Mouse (Mus musculus) hindbrain, embryonic 16.5 days (tissue): ENCODE results near the gene Alkbh8. TPM values are rescaled to one million over a fixed set of nuclear protein-coding genes. Genes with fewer than 3 reads are reported as not detected.
"Not testable (repeated sequence)": the region's sequence is repeated elsewhere in the genome, so short reads cannot be mapped to it uniquely, and the experiment has no call there.

Experiments
- ATAC-seq: fragments of 200-750 bp; cut with Nextera tagmentation; 2 replicates; pipeline ENCODE4 v1.8.0; 2017; ENCODE audit warnings: moderate TSS enrichment, moderate library complexity
- H3K27ac ChIP-seq: fragments of 300-500 bp; sonication (generic); 2 replicates; pipeline ENCODE4 v1.5.1; 2014; ENCODE audit warnings: low read depth, mild to moderate bottlenecking, control low read depth, low read length, moderate library complexity
- H3K27me3 ChIP-seq: fragments of 300-500 bp; sonication (generic); replicated peaks from 2 replicates; pipeline ENCODE4 v1.6.1; 2014; ENCODE audit warnings: low read length; ENCODE audit not compliant: control insufficient read depth, insufficient read depth
- H3K36me3 ChIP-seq: fragments of 300-500 bp; sonication (generic); 2 replicates; pipeline ENCODE4 v1.6.1; 2014; ENCODE audit warnings: mild to moderate bottlenecking, low read length, moderate library complexity, mixed read lengths; ENCODE audit not compliant: control insufficient read depth, insufficient read depth
- H3K4me1 ChIP-seq: fragments of 300-500 bp; sonication (generic); 2 replicates; pipeline ENCODE4 v1.6.1; 2014; ENCODE audit warnings: low read depth, low read length; ENCODE audit not compliant: control insufficient read depth, insufficient read depth
- H3K4me2 ChIP-seq: fragments of 300-500 bp; sonication (generic); 2 replicates; pipeline ENCODE4 v1.6.1; 2014; ENCODE audit warnings: mild to moderate bottlenecking, low read length, control low read depth, moderate library complexity
- H3K4me3 ChIP-seq: fragments of 300-500 bp; sonication (generic); 2 replicates; pipeline ENCODE4 v1.5.1; 2014; ENCODE audit warnings: mild to moderate bottlenecking, low read length, control low read depth, moderate library complexity
- H3K9ac ChIP-seq: fragments of 300-500 bp; sonication (generic); 2 replicates; pipeline ENCODE4 v1.6.1; 2014; ENCODE audit warnings: low read depth, mild to moderate bottlenecking, control low read depth, low read length, moderate library complexity
- H3K9me3 ChIP-seq: fragments of 300-500 bp; sonication (generic); 2 replicates; pipeline ENCODE4 v1.6.1; 2014; ENCODE audit warnings: mild to moderate bottlenecking, low read length, moderate library complexity; ENCODE audit not compliant: control insufficient read depth
- WGBS: fragments of 180-500 bp; shearing (Covaris S2); extraction: QIAGEN DNeasy Blood & Tissue Kit; methylation state at CpG from one replicate; pipeline ENCODE4 v1.1.7; 2014; 5-methylcytosine and 5-hydroxymethylcytosine counted together
- polyA plus RNA-seq: library from polyadenylated mRNA; unstranded; fragments of >200 nt; fragmentation: Nextera tagmentation; extraction: Ambion mirVana; gene quantifications from 2 replicates; pipeline ENCODE4 v1.2.1, GENCODE M21; 2015

Alkbh8 gene
- polyA plus RNA-seq, 1 experiment from 2014 or later, result 54.1 TPM

DNA sequence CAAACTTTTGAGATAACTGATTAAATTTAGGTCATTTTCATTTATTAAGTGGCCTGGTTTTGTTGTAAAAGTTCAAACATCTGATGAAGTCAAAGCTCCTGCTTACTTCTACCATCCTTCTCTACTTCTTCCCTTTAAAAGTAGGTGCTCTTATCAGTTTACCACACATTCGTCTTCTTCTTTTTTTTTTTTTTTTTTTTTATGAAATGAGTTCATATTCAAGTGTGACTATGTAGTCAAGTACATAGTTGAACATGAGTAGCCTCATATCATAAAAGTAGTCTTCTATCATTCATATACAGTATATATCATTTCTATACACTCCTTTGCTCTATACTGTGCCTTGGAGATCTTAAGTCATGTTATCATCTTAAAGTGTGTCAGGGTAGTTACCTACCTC, 11.0 kb downstream of the Alkbh8 start:
- Histone ChIP-seq H3K36me3 (peaks cover 22% of the 10 kb centered on the region), H3K4me2 (no peak overlapping the region), H3K9me3 (no peaks in the 10 kb centered on the region), H3K4me3 (no peak overlapping the region), H3K4me1 (no peaks in the 10 kb centered on the region), H3K27ac (no peak overlapping the region), H3K27me3 (no peaks in the 10 kb centered on the region), H3K9ac (no peak overlapping the region)
- ATAC-seq, result no peak
- 69% methylated on average over 1 of the region's 1 CpGs for WGBS

DNA sequence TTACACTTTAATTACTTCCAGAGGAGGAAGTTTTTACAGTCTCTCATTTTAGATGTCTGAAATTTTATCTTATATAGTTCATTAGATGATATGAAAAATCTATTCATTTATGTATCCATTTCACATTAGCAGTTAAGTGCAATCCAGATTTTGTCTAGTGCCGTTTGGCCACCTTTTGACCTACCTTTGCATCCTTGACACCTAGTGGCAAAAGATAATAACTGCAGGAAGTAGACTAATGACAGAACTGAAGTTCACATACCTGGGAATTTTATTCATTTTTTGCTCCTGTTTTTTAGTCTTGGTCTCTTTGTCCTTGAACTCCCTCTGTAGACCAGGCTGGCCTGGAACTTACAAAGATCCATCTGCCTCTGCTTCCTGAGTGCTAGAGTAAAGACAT, 15.1 kb downstream of the Alkbh8 start:
- Histone ChIP-seq H3K4me1 (no peaks in the 10 kb centered on the region), H3K36me3 (peaks cover 20% of the 10 kb centered on the region), H3K9ac (no peak overlapping the region), H3K4me3 (no peak overlapping the region), H3K4me2 (no peak overlapping the region), H3K9me3 (no peaks in the 10 kb centered on the region), H3K27ac (no peak overlapping the region), H3K27me3 (no peaks in the 10 kb centered on the region)
- 76% methylated on average over 1 of the region's 1 CpGs for whole genome bisulfite sequencing
- no peak for ATAC-seq

GRCm38 (mm10) chr9:3376323-3376722, 41.4 kb downstream of the Alkbh8 start:
- H3K9me3 ChIP-seq, H3K4me3 ChIP-seq, H3K27me3 ChIP-seq, H3K27ac ChIP-seq, H3K36me3 ChIP-seq, ATAC-seq, H3K4me1 ChIP-seq, H3K4me2 ChIP-seq, H3K9ac ChIP-seq: not testable (repeated sequence)
- WGBS, result 25% methylated on average over 1 of the region's 1 CpGs

DNA sequence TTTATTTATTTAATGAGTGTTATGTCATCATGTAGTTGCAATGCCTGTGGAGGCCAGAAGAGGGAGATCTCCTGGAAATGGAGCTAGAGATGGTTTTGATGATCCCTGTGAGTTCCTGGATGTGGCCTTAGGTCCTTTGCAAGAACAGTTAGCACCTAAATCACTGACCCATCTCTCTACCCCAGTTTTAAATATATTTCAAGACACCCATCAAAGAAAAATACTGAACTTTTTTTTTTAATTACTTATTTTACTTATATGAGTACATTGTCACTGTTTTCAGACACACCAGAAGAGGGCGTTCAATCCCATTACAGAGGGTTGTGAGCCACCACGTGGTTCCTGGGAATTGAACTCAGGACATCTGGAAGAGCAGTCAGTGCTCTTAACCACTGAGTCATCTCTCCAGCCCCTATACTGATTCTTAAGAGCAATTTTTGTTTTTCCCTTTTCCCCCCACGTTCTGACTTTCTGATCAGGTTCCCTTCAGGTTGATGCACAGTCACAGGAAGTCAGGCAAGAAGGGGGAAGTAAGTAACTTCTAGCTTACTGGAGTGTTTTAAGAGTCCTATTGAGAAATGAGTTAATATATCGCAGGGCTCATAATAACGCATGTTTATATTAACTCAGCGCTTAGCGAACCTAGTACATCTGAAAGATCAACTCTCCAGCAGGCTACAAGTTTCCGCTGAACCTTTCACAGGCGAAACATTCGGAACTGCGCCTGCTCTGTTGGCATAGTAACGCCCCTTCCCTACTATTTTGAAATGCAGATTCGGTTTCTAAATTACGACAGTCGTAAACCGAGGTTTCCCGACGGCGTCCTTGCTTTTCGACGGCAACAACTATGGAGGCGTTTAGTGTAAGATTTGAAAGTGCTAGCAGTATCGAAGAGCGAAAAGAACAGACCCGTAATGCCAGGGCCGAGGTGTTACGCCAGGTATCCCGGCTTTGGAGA, 68.6 kb downstream of the Alkbh8 start, which contains the start of gene Cwf19l2:
Cwf19l2 (plus strand) TSS at position 342 of the 958 bp plus-strand sequence.
- no peaks in the 10 kb centered on the region for H3K27me3 ChIP-seq
- no peaks in the 10 kb centered on the region for H3K9me3 ChIP-seq
- peaks cover 3% of the 10 kb centered on the region; the same call in 1 of the 2 replicates for H3K4me1 ChIP-seq
- H3K4me2 ChIP-seq, result peak within 1 kb of the TSS; percentile 59
- H3K9ac ChIP-seq, result peak within 1 kb of the TSS; percentile 71
- peak within 1 kb of the TSS; percentile 45 for H3K27ac ChIP-seq
- no peaks in the 10 kb centered on the region for H3K36me3 ChIP-seq
- ATAC-seq, result peak; percentile 97
- peak within 1 kb of the TSS; percentile 64 for H3K4me3 ChIP-seq
- WGBS, result under 1% methylated on average over 28 of the region's 28 CpGs

- H3K9me3 ChIP-seq, result no peaks in the 10 kb centered on the region
- no peaks in the 10 kb centered on the region for H3K36me3 ChIP-seq
- H3K4me1 ChIP-seq, result peaks cover 3% of the 10 kb centered on the region; the same call in 1 of the 2 replicates
- peak overlapping the region; percentile 59 for H3K4me2 ChIP-seq
- peak overlapping the region; percentile 64 for H3K4me3 ChIP-seq
- H3K27ac ChIP-seq, result no peak overlapping the region
- ATAC-seq, result peak; percentile 6; the same call in 1 of the 2 replicates
- peak overlapping the region; percentile 71 for H3K9ac ChIP-seq
- WGBS, result 2% methylated on average over 13 of the region's 13 CpGs
- no peaks in the 10 kb centered on the region for H3K27me3 ChIP-seq
Observed at GRCm38 (mm10) chr9:3404372-3404771, 69.4 kb downstream of the Alkbh8 start.

DNA sequence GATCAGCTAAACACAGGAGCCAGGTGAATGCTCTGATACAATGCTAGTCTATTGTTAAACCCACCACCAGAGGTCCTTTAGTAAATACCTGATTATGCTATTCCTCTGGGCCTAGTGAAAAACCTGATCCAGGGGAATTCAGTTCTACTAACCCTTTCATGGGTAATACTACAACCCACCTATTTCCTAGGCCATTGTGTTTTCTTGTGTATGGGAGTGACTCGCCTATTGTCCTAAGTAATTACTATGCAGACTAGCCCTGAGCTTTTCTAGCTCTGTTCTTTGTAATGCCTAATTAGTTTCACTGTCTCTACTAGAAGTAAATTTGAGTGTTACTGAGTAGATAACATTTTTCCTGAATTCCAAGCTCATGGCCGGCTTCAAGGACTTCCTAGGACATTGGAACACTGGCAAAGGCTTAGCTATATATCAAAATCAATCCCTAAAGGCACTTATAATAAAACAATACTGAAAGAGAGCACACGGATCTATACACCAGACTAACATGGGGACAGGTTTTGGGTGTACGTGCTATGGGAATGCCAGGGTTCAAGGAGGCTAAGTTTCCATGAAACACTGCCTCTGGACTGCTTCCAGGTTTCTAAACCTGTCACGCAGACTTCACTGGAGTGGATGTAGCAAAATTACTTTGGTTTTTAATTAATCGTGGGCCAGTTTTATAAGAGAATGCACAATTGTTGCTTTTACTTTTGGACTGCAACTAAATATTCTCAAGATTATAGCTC, 104.8 kb downstream of the Alkbh8 start:
- ATAC-seq, H3K4me3 ChIP-seq, H3K4me1 ChIP-seq, H3K36me3 ChIP-seq, H3K9me3 ChIP-seq, H3K4me2 ChIP-seq, H3K27me3 ChIP-seq, H3K27ac ChIP-seq, H3K9ac ChIP-seq: not testable (repeated sequence)
- 71% methylated on average over 6 of the region's 6 CpGs for WGBS

Other genes with a start within 250 kb of the Alkbh8 start
- gene Cwf19l2, start 68.5 kb downstream of the Alkbh8 start, polyA plus RNA-seq, result 8.0 and 8.5 TPM in 2 replicates
- gene Gucy1a2, start 197.6 kb downstream of the Alkbh8 start, polyA plus RNA-seq, result 4.5 and 4.7 TPM in 2 replicates